Mouse (Mus musculus): ENCODE data around the gene Fam219a.

The Fam219a gene

GRCm38 (mm10) chr4:41553116-41553515 lies 16.2 kb downstream of the Fam219a start:
- DNase-seq, result no peak

GRCm38 (mm10) chr4:41552529-41552928 lies 16.8 kb downstream of the Fam219a start:
- DNase-seq, result peak; percentile 67

- no peak for DNase-seq
These were observed 22.3 kb downstream of the Fam219a start for GRCm38 (mm10) chr4:41547086-41547485.

GRCm38 (mm10) chr4:41545985-41546384 lies 23.4 kb downstream of the Fam219a start:
- peak; percentile 37 for DNase-seq

GRCm38 (mm10) chr4:41542136-41542535 lies 27.2 kb downstream of the Fam219a start:
- DNase-seq, result no peak

GRCm38 (mm10) chr4:41534866-41535265 lies 34.5 kb downstream of the Fam219a start:
- DNase-seq, result no peak

GRCm38 (mm10) chr4:41532420-41532819 lies 36.9 kb downstream of the Fam219a start:
- no peak for DNase-seq

GRCm38 (mm10) chr4:41527996-41528395 lies 41.3 kb downstream of the Fam219a start:
- no peak for DNase-seq

GRCm38 (mm10) chr4:41527076-41527475 lies 42.3 kb downstream of the Fam219a start:
- DNase-seq, result no peak

- no peak for DNase-seq
These were observed 42.8 kb downstream of the Fam219a start for GRCm38 (mm10) chr4:41526553-41526952.

- DNase-seq, result no peak
These were observed 44.5 kb downstream of the Fam219a start for GRCm38 (mm10) chr4:41524829-41525228.

GRCm38 (mm10) chr4:41523839-41524238 lies 45.5 kb downstream of the Fam219a start:
- no peak for DNase-seq

- peak; percentile 58 for DNase-seq
These were observed 46.5 kb downstream of the Fam219a start for GRCm38 (mm10) chr4:41522788-41523187.

- DNase-seq, result no peak
These were observed 47.2 kb downstream of the Fam219a start for GRCm38 (mm10) chr4:41522136-41522535.

- no peak for DNase-seq
These were observed 48.7 kb downstream of the Fam219a start for GRCm38 (mm10) chr4:41520641-41521040.

GRCm38 (mm10) chr4:41519195-41519594 lies 50.1 kb downstream of the Fam219a start:
- DNase-seq, result no peak

GRCm38 (mm10) chr4:41518349-41518748 lies 51.0 kb downstream of the Fam219a start:
- no peak for DNase-seq

- no peak for DNase-seq
These were observed 52.1 kb downstream of the Fam219a start, which contains the start of gene 1110017D15Rik for GRCm38 (mm10) chr4:41517233-41517632. 1110017D15Rik (minus strand) TSS chr4:41517333.

- DNase-seq, result no peak
These were observed 55.6 kb downstream of the Fam219a start for GRCm38 (mm10) chr4:41513714-41514113.

- DNase-seq, result no peak
These were observed 56.0 kb downstream of the Fam219a start for GRCm38 (mm10) chr4:41513309-41513708.

- no peak for DNase-seq
These were observed 61.3 kb downstream of the Fam219a start for GRCm38 (mm10) chr4:41507998-41508397.

- no peak for DNase-seq
These were observed 61.9 kb downstream of the Fam219a start for GRCm38 (mm10) chr4:41507326-41507924.

GRCm38 (mm10) chr4:41506906-41507305 lies 62.4 kb downstream of the Fam219a start:
- DNase-seq, result peak; percentile 80

GRCm38 (mm10) chr4:41506156-41506555 lies 63.2 kb downstream of the Fam219a start:
- DNase-seq, result peak; percentile 68

GRCm38 (mm10) chr4:41505131-41505551 lies 64.2 kb downstream of the Fam219a start:
- DNase-seq, result no peak

Measured in right cerebral cortex, postnatal 4 days (tissue).